Mouse (Mus musculus): ENCODE measurements around the gene Camk1d.
"Not testable (repeated sequence)": the region's sequence is repeated elsewhere in the genome, so short reads cannot be mapped to it uniquely, and the experiment has no call there.

The Camk1d gene

GRCm38 (mm10) chr2:5262279-5262678, 452.0 kb downstream of the Camk1d start:
- in situ Hi-C loops (cut with MboI, MseI): no loop called here

DNA sequence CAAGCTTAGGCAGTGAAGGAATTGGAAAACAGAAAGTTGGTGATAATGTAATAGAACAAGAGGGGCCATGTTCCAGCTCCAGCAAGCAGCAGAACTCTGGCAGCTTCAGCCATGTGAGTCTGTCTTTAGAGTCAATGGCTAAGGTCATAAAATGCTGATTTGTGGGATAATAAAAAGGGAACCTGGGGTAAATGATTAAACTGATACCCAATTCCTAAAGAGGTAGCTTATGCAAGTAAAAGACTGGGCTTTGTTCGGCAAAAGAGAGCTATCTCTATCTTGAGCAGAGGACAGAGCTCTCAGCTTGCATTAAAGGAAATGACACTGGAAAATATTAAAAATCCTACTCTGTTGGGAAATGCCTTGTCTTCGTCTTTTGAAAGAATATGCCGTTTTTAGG, 456.1 kb downstream of the Camk1d start:
- in situ Hi-C loops (cut with MboI, MseI): loop anchor here (10.0 kb wide), 1 partner anchor 263 kb away; no protein-coding TSS in a partner anchor

DNA sequence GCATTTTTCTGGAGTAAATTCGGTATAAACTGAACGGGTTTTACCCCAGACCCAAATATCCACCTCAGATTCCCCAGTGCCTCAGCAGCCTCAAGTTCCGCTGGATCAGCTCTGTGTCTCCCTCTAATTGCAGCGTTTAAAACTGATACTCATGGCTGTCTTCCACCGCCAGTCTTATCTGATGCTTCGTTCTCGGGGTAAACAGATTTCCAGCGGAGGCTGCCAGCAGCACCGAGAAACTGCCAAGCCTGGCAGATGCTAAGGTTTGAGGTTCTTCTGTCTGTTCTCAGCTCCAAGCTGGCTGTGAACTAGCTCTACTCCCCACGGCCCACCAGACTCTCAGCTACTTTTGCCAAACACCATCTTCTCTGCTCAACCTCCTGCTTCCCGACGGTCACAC, 464.3 kb downstream of the Camk1d start:
- in situ Hi-C loops (cut with MboI, MseI): loop anchor here (10.0 kb wide), 1 partner anchor 255 kb away; no protein-coding TSS in a partner anchor

GRCm38 (mm10) chr2:5249199-5249598, 465.1 kb downstream of the Camk1d start:
- in situ Hi-C loops (cut with MboI, MseI): not testable (repeated sequence)
